Mouse (Mus musculus) ES-E14 (cell line): ENCODE measurements around the gene Gdf15. TPM values are rescaled to one million over a fixed set of nuclear protein-coding genes. Genes with fewer than 3 reads are reported as not detected.

Source experiments
- DNase-seq: peaks from one replicate; pipeline ENCODE4 v3.0.0-alpha.2; 2013; ENCODE audit warnings: low read depth, low spot score
- H3K27ac ChIP-seq: 2 replicates; pipeline ENCODE4 v1.5.1; 2012; ENCODE audit warnings: low read depth, mild to moderate bottlenecking, low read length, moderate library complexity, mixed read lengths; ENCODE audit not compliant: poor library complexity, insufficient read depth, severe bottlenecking
- H3K36me3 ChIP-seq: 2 replicates; pipeline ENCODE4 v1.6.1; 2012; ENCODE audit warnings: mild to moderate bottlenecking, low read length, moderate library complexity, mixed read lengths; ENCODE audit not compliant: control insufficient read depth, poor library complexity, insufficient read depth, severe bottlenecking
- H3K4me1 ChIP-seq, 2 experiments: fragments of 150-350 bp in 1 of 2; sonication (generic) in 1 of 2; 2 replicates each; pipeline ENCODE4 v1.6.1; 2012; ENCODE audit warnings: low read length in 2 of 2, mild to moderate bottlenecking in 1 of 2, mixed read lengths in 1 of 2; ENCODE audit not compliant: control insufficient read depth in 2 of 2, insufficient read depth in 2 of 2, poor library complexity in 1 of 2
- H3K4me3 ChIP-seq, 2 experiments: fragments of 150-350 bp in 1 of 2; sonication (generic) in 1 of 2; 2 replicates each; pipeline ENCODE4 v1.5.1; 2012; ENCODE audit warnings: low read length in 2 of 2, low read depth in 1 of 2, mild to moderate bottlenecking in 1 of 2, mixed read lengths in 1 of 2; ENCODE audit not compliant: insufficient read depth in 1 of 2, poor library complexity in 1 of 2, severe bottlenecking in 1 of 2
- H3K9ac ChIP-seq: 2 replicates; pipeline ENCODE4 v1.6.1; 2012; ENCODE audit warnings: low read depth, mild to moderate bottlenecking, low read length, mixed read lengths; ENCODE audit not compliant: poor library complexity, insufficient read depth, severe bottlenecking
- H3K9me3 ChIP-seq: fragments of 150-350 bp; sonication (generic); 2 replicates; pipeline ENCODE4 v1.6.1; 2012; ENCODE audit warnings: low read depth, mild to moderate bottlenecking, low read length; ENCODE audit not compliant: control insufficient read depth, insufficient read depth
- CHD2 ChIP-seq: IDR thresholded peaks from 2 replicates; pipeline ENCODE4 v1.6.1; 2014; ENCODE audit warnings: mild to moderate bottlenecking, low read depth, low read length, inconsistent platforms
- HCFC1 ChIP-seq: IDR thresholded peaks from 2 replicates; pipeline ENCODE4 v1.6.1; 2012; ENCODE audit warnings: low read length, inconsistent platforms, borderline replicate concordance; ENCODE audit not compliant: insufficient read depth
- MAFK ChIP-seq: IDR thresholded peaks from 2 replicates; pipeline ENCODE4 v1.6.1; 2014; ENCODE audit warnings: mild to moderate bottlenecking, low read depth, low read length, inconsistent platforms; ENCODE audit not compliant: insufficient read depth
- ZC3H11A ChIP-seq: IDR thresholded peaks from 2 replicates; pipeline ENCODE4 v1.6.1; 2012; ENCODE audit warnings: low read depth, mild to moderate bottlenecking, inconsistent platforms, low read length, borderline replicate concordance
- ZNF384 ChIP-seq: IDR thresholded peaks from 2 replicates; pipeline ENCODE4 v1.6.1; 2012; ENCODE audit warnings: low read depth, low read length, inconsistent platforms
- in situ Hi-C, 2 experiments: fragments of 600-800 bp; cut with MboI; formaldehyde crosslinking; loops; one replicate each; pipeline ENCODE4 v1.15.1; 2025; ENCODE audit warnings: low sequenced_read_pairs in 2 of 2, inconsistent platforms in 1 of 2; ENCODE audit not compliant: unreplicated experiment in 2 of 2
- total RNA-seq: library from RNA; depleted of rRNA; stranded (reverse); fragments of 300-350 nt; gene quantifications from 2 replicates; pipeline ENCODE4 v1.2.3, GENCODE M21; 2012

The Gdf15 gene
- total RNA-seq, 1 experiment = 7.0 TPM

GRCm38 (mm10) chr8:70673079-70673856 lies 41.0 kb upstream of the Gdf15 start, which contains the start of gene Lsm4:
Gene Lsm4 (plus strand): TSS chr8:70673248.
- in situ Hi-C loops = no loop called here
- TF ChIP-seq CHD2 (peak; percentile 88), HCFC1 (peak; percentile 14; the same call in 1 of the 2 replicates), ZC3H11A (no peak; the same call in 1 of the 2 replicates), ZNF384 (no peak), MAFK (no peak)
- H3K36me3 ChIP-seq = peaks cover 16% of the 10 kb centered on the region; the same call in 1 of the 2 replicates
- peak within 1 kb of the TSS; percentile 99 for H3K27ac ChIP-seq
- no peaks in the 10 kb centered on the region for H3K9me3 ChIP-seq
- peak within 1 kb of the TSS; percentile 94 to 97 for H3K4me3 ChIP-seq
- peaks cover 16 to 34% of the 10 kb centered on the region in 2 experiments for H3K4me1 ChIP-seq
- H3K9ac ChIP-seq = peak within 1 kb of the TSS; percentile 99
- peak; percentile 97 for DNase-seq

GRCm38 (mm10) chr8:70672325-70673078 lies 40.2 kb upstream of the Gdf15 start:
- in situ Hi-C loops = no loop called here
- H3K9me3 ChIP-seq = no peaks in the 10 kb centered on the region
- no peak for TF ChIP-seq CHD2
- 0 out of 2 replicates have a peak, but pooled peaks have one; percentile 24 for TF ChIP-seq ZC3H11A
- TF ChIP-seq HCFC1 = no peak
- TF ChIP-seq ZNF384 = no peak
- peaks cover 9% of the 10 kb centered on the region; the same call in 1 of the 2 replicates for H3K36me3 ChIP-seq
- H3K27ac ChIP-seq = peak overlapping the region; percentile 64; the same call in 1 of the 2 replicates
- peak overlapping the region; percentile 54 to 67 for H3K4me3 ChIP-seq
- peaks cover 16 to 28% of the 10 kb centered on the region in 2 experiments for H3K4me1 ChIP-seq
- no peak for DNase-seq
- H3K9ac ChIP-seq = peak overlapping the region; percentile 76

- peak overlapping the region; percentile 33; the same call in 1 of the 2 replicates for H3K9ac ChIP-seq
- H3K36me3 ChIP-seq = peaks cover 7% of the 10 kb centered on the region; the same call in 1 of the 2 replicates
- no peak for TF ChIP-seq HCFC1
- TF ChIP-seq ZNF384 = no peak
- TF ChIP-seq CHD2 = no peak
- TF ChIP-seq ZC3H11A = no peak
- no peak for TF ChIP-seq MAFK
- H3K27ac ChIP-seq = no peak overlapping the region; the same call in 1 of the 2 replicates
- no peak for DNase-seq
- H3K9me3 ChIP-seq = no peaks in the 10 kb centered on the region
- in situ Hi-C loops = no loop called here
- H3K4me1 ChIP-seq = peaks cover 18 to 29% of the 10 kb centered on the region in 2 experiments
- H3K4me3 ChIP-seq = no peak overlapping the region
Measured at GRCm38 (mm10) chr8:70671615-70672324, 39.5 kb upstream of the Gdf15 start.

DNA sequence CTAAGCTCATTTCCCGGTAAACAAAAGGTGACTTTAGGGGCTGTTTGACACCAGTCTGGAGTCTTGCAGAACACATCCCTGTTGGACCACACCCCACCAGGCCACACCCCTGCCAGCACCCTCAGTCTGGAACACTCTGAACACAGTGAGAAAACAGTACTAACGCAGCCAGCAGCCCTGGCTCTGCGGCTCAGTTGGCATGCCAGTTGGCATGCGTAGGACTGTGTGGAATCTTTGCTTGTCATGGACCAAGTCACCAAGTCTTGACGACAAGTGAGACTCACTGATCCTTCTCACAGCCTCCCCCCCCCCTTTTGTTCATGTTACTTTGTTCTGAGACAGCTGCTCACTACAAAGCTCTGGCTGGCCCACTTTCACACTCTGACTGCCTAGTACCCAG lies 34.8 kb upstream of the Gdf15 start:
- H3K36me3 ChIP-seq = no peaks in the 10 kb centered on the region
- no peak overlapping the region for H3K9ac ChIP-seq
- in situ Hi-C loops = no loop called here
- no peak overlapping the region for H3K27ac ChIP-seq
- no peaks in the 10 kb centered on the region for H3K9me3 ChIP-seq
- no peak for TF ChIP-seq ZNF384
- TF ChIP-seq CHD2 = no peak
- TF ChIP-seq HCFC1 = no peak
- no peak for TF ChIP-seq MAFK
- TF ChIP-seq ZC3H11A = no peak
- no peak overlapping the region for H3K4me3 ChIP-seq
- H3K4me1 ChIP-seq = peaks cover 12 to 24% of the 10 kb centered on the region in 2 experiments; a peak in 3 of 4 replicates
- no peak for DNase-seq
